Comparison of ENCODE assay signal across 11 mouse cellular contexts in the genomic region with DNA sequence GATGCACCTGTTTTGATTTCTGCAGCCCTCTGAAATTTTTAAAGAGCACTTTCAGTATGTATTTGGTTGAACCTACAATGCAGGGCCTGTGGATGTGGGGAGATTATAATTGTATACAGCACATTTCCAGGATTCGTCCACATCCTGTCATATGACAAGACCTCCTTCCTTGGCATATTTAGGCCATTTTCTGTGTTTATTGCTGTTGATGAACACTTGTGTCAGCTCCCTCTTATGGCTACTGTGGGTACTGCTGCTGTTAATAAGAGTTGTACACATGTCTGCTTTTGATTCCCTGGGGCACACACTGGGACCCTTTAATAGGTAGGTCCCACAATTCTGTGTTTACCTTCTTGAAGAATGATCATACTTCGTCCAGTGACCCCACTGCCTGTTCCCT. TPM values are rescaled to one million over a fixed set of nuclear protein-coding genes. Genes with fewer than 3 reads are reported as not detected.
DNase-seq lines count a peak whose midpoint lies in the region; ATAC-seq and TF ChIP-seq lines count a peak whose summit lies in the region.
"Had no signal": no experiment of that assay in that cellular context is flagged by ENCODE, and none has a peak within 500 bp of the region (broad histone marks: within the 10 kb centered on the region; RNA-seq: fewer than 3 reads in every experiment).

No protein-coding gene starts in this region.

- TF ChIP-seq CTCF in gastrocnemius, adult 2 months (IDR thresholded peaks at IDR 0.05) = peak; percentile 70

- intact Hi-C loops in gastrocnemius, adult 2 months (cut with DNase I) = loop anchor here (1.0 kb wide), 1 partner anchor 30 kb away; no protein-coding TSS in a partner anchor

- ATAC-seq in midbrain, embryonic 14.5 days (ENCODE audit: low FRiP score, low TSS enrichment) = no peak
- no peak for ATAC-seq in midbrain, embryonic 15.5 days (replicated peaks)
- ATAC-seq in forebrain, embryonic 13.5 days = no peak

- WGBS in midbrain, embryonic 14.5 days = 52% methylated on average over 2 of the region's 2 CpGs
- WGBS in midbrain, embryonic 15.5 days = 37% methylated on average over 2 of the region's 2 CpGs
- 46% methylated on average over 2 of the region's 2 CpGs for WGBS in forebrain, embryonic 13.5 days

- no peak overlapping the region for H3K4me3 ChIP-seq in gastrocnemius, adult 2 months
- no peak overlapping the region for H3K4me3 ChIP-seq in midbrain, embryonic 14.5 days (replicated peaks; ENCODE audit: low read depth, low read length)
- no peak overlapping the region for H3K4me3 ChIP-seq in midbrain, embryonic 15.5 days
- H3K4me3 ChIP-seq in forebrain, embryonic 13.5 days = no peak overlapping the region
- H3K4me3 ChIP-seq: megakaryocyte, embryonic 14.5 days had no signal

- H3K4me1 ChIP-seq in midbrain, embryonic 14.5 days (ENCODE audit: control insufficient read depth, insufficient read depth, low read length) = no peaks in the 10 kb centered on the region
- H3K4me1 ChIP-seq in midbrain, embryonic 15.5 days = no peaks in the 10 kb centered on the region
- no peaks in the 10 kb centered on the region for H3K4me1 ChIP-seq in forebrain, embryonic 13.5 days

- no peak for DNase-seq in gastrocnemius, adult 2 months
- DNase-seq in gastrocnemius, adult 8-10 months (ENCODE audit: low spot score in 2 of 2) = no peak
- DNase-seq in midbrain, embryonic 14.5 days = peak; percentile 75
- peak; percentile 73 for DNase-seq in c-Kit-positive CD71-negative TER-119-negative erythroid progenitor cells, embryonic 14.5 days (ENCODE audit: low read depth)
- peak; percentile 81 for DNase-seq in lung, postnatal 10 days
- no peak for DNase-seq in ovary, adult 18-20 months (ENCODE audit: low spot score)

- H3K27me3 ChIP-seq in midbrain, embryonic 14.5 days (ENCODE audit: control insufficient read depth, insufficient read depth, low read length) = no peaks in the 10 kb centered on the region
- H3K27me3 ChIP-seq in midbrain, embryonic 15.5 days (replicated peaks) = no peaks in the 10 kb centered on the region
- no peaks in the 10 kb centered on the region for H3K27me3 ChIP-seq in forebrain, embryonic 13.5 days
- H3K27me3 ChIP-seq: megakaryocyte, embryonic 14.5 days had no signal

- no peak overlapping the region for H3K9ac ChIP-seq in midbrain, embryonic 14.5 days (replicated peaks; ENCODE audit: low read length)
- no peak overlapping the region for H3K9ac ChIP-seq in midbrain, embryonic 15.5 days
- H3K9ac ChIP-seq in forebrain, embryonic 13.5 days = no peak overlapping the region

- H3K36me3 ChIP-seq in midbrain, embryonic 14.5 days (ENCODE audit: control insufficient read depth, insufficient read depth, low read length) = no peaks in the 10 kb centered on the region
- no peaks in the 10 kb centered on the region for H3K36me3 ChIP-seq in midbrain, embryonic 15.5 days (replicated peaks)
- H3K36me3 ChIP-seq in forebrain, embryonic 13.5 days (ENCODE audit: poor library complexity, severe bottlenecking) = no peaks in the 10 kb centered on the region

- no peak overlapping the region for H3K4me2 ChIP-seq in midbrain, embryonic 14.5 days (ENCODE audit: low read length)
- H3K4me2 ChIP-seq in midbrain, embryonic 15.5 days = no peak overlapping the region
- H3K4me2 ChIP-seq in forebrain, embryonic 13.5 days = no peak overlapping the region

- H3K27ac ChIP-seq in gastrocnemius, adult 2 months = peak overlapping the region; percentile 3; the same call in 1 of the 2 replicates
- H3K27ac ChIP-seq in midbrain, embryonic 14.5 days (replicated peaks; ENCODE audit: low read depth, low read length) = no peak overlapping the region
- H3K27ac ChIP-seq in midbrain, embryonic 15.5 days = no peak overlapping the region
- H3K27ac ChIP-seq in forebrain, embryonic 13.5 days = no peak overlapping the region

- H3K9me3 ChIP-seq in midbrain, embryonic 14.5 days (ENCODE audit: control insufficient read depth, low read length) = no peaks in the 10 kb centered on the region
- no peaks in the 10 kb centered on the region for H3K9me3 ChIP-seq in midbrain, embryonic 15.5 days
- no peaks in the 10 kb centered on the region for H3K9me3 ChIP-seq in forebrain, embryonic 13.5 days (replicated peaks)
- H3K9me3 ChIP-seq: megakaryocyte, embryonic 14.5 days had no signal

RNA-seq across cellular contexts. Expression of gene Nrarp, which starts 22.9 kb away (rescaled TPM):
- total RNA-seq in gastrocnemius, adult 2 months (2021) = 1 to 10 TPM; 4.0 to 5.2 TPM
- 1 to 10 TPM; 3.0 to 7.1 (median 5.9) TPM for total RNA-seq in gastrocnemius, adult 8-10 months (2022)
- 13.0 and 20.8 TPM in 2 replicates for polyA plus RNA-seq in midbrain, embryonic 14.5 days (2014; fragmentation: Nextera tagmentation; extraction: Ambion mirVana)
- 15.3 and 18.1 TPM in 2 replicates for polyA plus RNA-seq in midbrain, embryonic 15.5 days (2015; fragmentation: Nextera tagmentation; extraction: Ambion mirVana)
- 29.2 and 30.8 TPM in 2 replicates for polyA plus RNA-seq in forebrain, embryonic 13.5 days (2015; fragmentation: Nextera tagmentation; extraction: Ambion mirVana)

RNA-seq across cellular contexts. Expression of gene Tor4a, which starts 39.0 kb away (rescaled TPM):
- total RNA-seq in gastrocnemius, adult 2 months (2021) = 1 to 10 TPM in 1 of 2 experiments, under 1 TPM in 1; 0.59 to 1.0 TPM
- total RNA-seq in gastrocnemius, adult 8-10 months (2022) = under 1 TPM; 0.48 to 0.92 (median 0.76) TPM
- 0.66 and 1.1 TPM in 2 replicates for polyA plus RNA-seq in midbrain, embryonic 14.5 days (2014; fragmentation: Nextera tagmentation; extraction: Ambion mirVana)
- 1.9 and 2.0 TPM in 2 replicates for polyA plus RNA-seq in midbrain, embryonic 15.5 days (2015; fragmentation: Nextera tagmentation; extraction: Ambion mirVana)
- 0.66 and 0.78 TPM in 2 replicates for polyA plus RNA-seq in forebrain, embryonic 13.5 days (2015; fragmentation: Nextera tagmentation; extraction: Ambion mirVana)

RNA-seq across cellular contexts. Expression of gene Nelfb, which starts 53.6 kb away (rescaled TPM):
- 10 to 100 TPM; 22.3 to 23.1 TPM for total RNA-seq in gastrocnemius, adult 2 months (2021)
- total RNA-seq in gastrocnemius, adult 8-10 months (2022) = 10 to 100 TPM; 20.8 to 28.3 (median 22.6) TPM
- polyA plus RNA-seq in midbrain, embryonic 14.5 days (2014; fragmentation: Nextera tagmentation; extraction: Ambion mirVana) = 82.6 and 98.7 TPM in 2 replicates
- polyA plus RNA-seq in midbrain, embryonic 15.5 days (2015; fragmentation: Nextera tagmentation; extraction: Ambion mirVana) = 126 and 129 TPM in 2 replicates
- polyA plus RNA-seq in forebrain, embryonic 13.5 days (2015; fragmentation: Nextera tagmentation; extraction: Ambion mirVana) = 95.4 and 104 TPM in 2 replicates

RNA-seq across cellular contexts. Expression of gene Stpg3, which starts 56.8 kb away (rescaled TPM):
- total RNA-seq in gastrocnemius, adult 2 months (2021) = not detected
- total RNA-seq in gastrocnemius, adult 8-10 months (2022) = not detected
- polyA plus RNA-seq in midbrain, embryonic 14.5 days (2014; fragmentation: Nextera tagmentation; extraction: Ambion mirVana) = 0.16 TPM in 1 of 2 replicates, not detected in the other
- polyA plus RNA-seq in midbrain, embryonic 15.5 days (2015; fragmentation: Nextera tagmentation; extraction: Ambion mirVana) = not detected in 2 replicates
- not detected in 2 replicates for polyA plus RNA-seq in forebrain, embryonic 13.5 days (2015; fragmentation: Nextera tagmentation; extraction: Ambion mirVana)
- total RNA-seq: adrenal gland, postnatal 36 days had no signal
- polyA plus RNA-seq: heart, embryonic 16.5 days had no signal

Comparison
In these comparisons a context has a peak if more than half of its experiments do, and no peak if none do; other contexts are left out.
1. DNase-seq: peak in midbrain, embryonic 14.5 days (single experiment), c-Kit-positive CD71-negative TER-119-negative erythroid progenitor cells, embryonic 14.5 days (single experiment) and lung, postnatal 10 days (single experiment); none in gastrocnemius, adult 2 months (single experiment), gastrocnemius, adult 8-10 months (0 of 2) and ovary, adult 18-20 months (single experiment).